Mouse (Mus musculus) layer of hippocampus, adult 18-20 months (tissue): ENCODE measurements at regions not wholly inside any gene's neighbourhood (a gene's known extent, or its start where the extent isn't known, plus 50 kb on each side); places are given as distances from the start of the nearest gene placed in this dataset.
"Not testable (repeated sequence)": the region's sequence is repeated elsewhere in the genome, so short reads cannot be mapped to it uniquely, and the experiment has no call there.

Source experiments
- DNase-seq, 2 experiments: peaks; one replicate each; pipeline ENCODE4 v3.0.0; 2022; ENCODE audit warnings: low spot score in 2 of 2

GRCm38 (mm10) chr6:68532599-68532998, 997.0 kb upstream of the Tacstd2 start:
- no peak for DNase-seq

GRCm38 (mm10) chr6:68503937-68504336, 968.3 kb upstream of the Tacstd2 start:
- no peak for DNase-seq

- no peak for DNase-seq
These were observed 945.5 kb upstream of the Tacstd2 start for GRCm38 (mm10) chr6:68481137-68481536.

DNA sequence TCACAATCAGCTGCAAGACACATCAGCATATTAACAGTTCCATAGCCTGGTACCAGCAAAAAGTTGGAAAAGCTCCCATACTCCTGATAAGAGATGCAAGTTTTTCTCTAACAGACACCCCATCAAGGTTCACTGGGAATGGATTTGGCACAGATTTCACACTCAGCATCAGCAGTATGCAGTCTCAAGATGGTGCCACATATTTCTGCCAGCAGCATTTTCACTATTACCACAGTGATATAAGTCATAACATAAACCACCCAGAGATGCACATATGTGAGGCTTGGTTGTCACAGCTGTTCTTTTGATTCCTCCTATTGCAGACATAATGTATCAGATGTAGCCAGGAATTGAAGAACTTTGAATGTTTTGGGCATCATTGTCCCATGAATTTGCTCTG, 939.3 kb upstream of the Tacstd2 start:
- peak in 1 of 2 experiments; percentile 1 for DNase-seq

GRCm38 (mm10) chr6:68453061-68453803, 917.6 kb upstream of the Tacstd2 start:
- DNase-seq, result not testable (repeated sequence)

GRCm38 (mm10) chr6:68449042-68449832, 913.6 kb upstream of the Tacstd2 start:
- no peak for DNase-seq

DNA sequence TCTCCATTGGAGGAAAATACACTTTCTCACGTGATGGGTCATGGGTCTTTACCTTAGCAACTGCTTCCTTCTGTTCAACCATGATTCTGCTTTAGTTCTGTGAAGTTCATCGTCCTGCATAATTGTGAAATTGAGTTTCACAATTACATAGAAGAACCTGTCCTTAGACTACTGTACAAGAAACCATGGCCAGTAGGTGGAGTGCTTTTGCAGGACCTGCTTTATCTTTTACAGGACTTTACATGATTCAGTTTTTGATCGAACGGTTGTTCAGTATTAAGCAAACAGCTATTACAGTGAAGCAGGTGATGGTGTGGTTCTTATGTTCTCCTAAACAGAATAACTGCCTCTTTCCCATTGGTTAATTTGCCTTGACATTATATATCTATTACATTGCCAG, 910.2 kb upstream of the Tacstd2 start:
- no peak for DNase-seq

DNA sequence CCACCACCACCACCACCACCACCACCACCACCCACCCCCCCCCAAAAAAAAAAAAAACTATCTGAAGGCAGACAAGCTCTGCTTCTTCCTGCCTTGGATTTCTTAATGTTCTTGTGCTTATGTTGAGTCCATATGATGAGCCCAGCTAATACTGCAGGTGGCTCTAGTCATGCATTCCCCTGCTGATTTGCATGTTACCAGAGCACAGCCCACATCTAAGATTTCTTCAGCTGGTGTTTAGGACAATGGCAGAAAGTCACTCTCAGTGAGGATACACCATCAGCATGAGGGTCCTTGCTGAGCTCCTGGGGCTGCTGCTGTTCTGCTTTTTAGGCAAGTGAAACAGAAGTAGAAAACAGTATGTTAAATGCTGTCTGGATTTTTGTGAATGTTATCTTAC, 901.6 kb upstream of the Tacstd2 start:
- no peak for DNase-seq
